Mouse (Mus musculus) ES-E14 (cell line): ENCODE measurements around the gene Csgalnact2.

Experiments
- CHD2 ChIP-seq: IDR thresholded peaks from 2 replicates; pipeline ENCODE4 v1.6.1; 2014; ENCODE audit warnings: mild to moderate bottlenecking, low read depth, low read length, inconsistent platforms
- HCFC1 ChIP-seq: IDR thresholded peaks from 2 replicates; pipeline ENCODE4 v1.6.1; 2012; ENCODE audit warnings: low read length, inconsistent platforms, borderline replicate concordance; ENCODE audit not compliant: insufficient read depth
- ZC3H11A ChIP-seq: IDR thresholded peaks from 2 replicates; pipeline ENCODE4 v1.6.1; 2012; ENCODE audit warnings: low read depth, mild to moderate bottlenecking, inconsistent platforms, low read length, borderline replicate concordance
- ZNF384 ChIP-seq: IDR thresholded peaks from 2 replicates; pipeline ENCODE4 v1.6.1; 2012; ENCODE audit warnings: low read depth, low read length, inconsistent platforms

DNA sequence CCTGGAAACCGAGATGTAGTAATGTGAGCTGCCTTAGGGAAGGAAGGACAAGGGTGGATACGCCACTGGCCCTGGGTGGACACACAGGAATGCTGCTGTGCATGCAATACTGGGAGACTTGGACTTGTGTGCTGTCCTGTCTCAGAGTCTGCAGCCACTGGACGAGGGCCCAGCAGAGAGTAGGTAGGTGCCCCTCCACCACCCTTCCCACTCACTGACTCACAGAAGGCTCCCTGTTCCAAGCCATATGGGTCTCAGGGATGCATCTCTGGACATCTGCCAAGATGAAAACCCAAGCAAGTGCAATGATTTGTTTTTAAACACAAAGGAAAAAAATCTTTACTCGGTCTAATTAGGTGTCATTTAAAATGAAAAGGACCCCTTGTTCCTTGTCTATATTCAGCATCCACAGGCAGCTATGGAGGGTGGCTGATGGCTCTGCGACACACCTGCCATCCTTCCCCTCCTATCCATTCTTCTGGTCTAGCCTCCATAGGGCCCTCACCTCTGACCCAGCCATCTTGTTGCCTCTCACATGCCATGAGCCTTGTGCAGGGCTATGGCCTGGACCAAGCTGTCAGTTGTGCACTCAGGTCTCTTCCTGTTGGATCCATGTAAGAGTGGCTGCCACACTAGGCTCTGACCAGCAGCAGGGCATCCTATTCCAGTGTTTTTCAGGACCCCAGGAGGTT lies 68.5 kb downstream of the Csgalnact2 start:
- TF ChIP-seq CHD2 (no peak), ZNF384 (no peak), ZC3H11A (no peak), HCFC1 (no peak)
